27 mouse cellular contexts compared by ENCODE assay signal in the genomic region with DNA sequence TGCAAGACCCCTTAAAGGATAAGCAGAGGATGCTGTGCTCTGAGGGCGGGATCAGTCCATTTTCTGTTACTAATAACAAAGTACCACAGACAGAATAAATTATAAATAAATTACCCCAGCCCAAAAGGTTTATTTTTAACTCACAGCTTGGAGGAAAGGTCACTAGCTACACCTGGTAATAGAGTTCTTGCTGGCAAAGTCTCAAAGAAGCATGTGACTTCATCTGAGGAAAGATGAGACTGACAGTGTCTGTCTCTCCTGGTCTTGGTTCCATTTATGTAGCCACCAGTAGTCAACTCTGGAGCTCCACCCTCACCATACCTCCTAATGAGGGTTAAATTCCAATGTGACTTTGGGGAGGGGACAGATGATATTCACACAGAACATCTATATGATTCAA.
DNase-seq lines count a peak whose midpoint lies in the region; ATAC-seq lines count a peak whose summit lies in the region.
"Had no signal": no experiment of that assay in that cellular context is flagged by ENCODE, and none has a peak within 500 bp of the region (broad histone marks: within the 10 kb centered on the region; RNA-seq: fewer than 3 reads in every experiment).

No protein-coding gene starts in this region.

- H3K27me3 ChIP-seq in kidney, embryonic 15.5 days = no peaks in the 10 kb centered on the region
- no peaks in the 10 kb centered on the region for H3K27me3 ChIP-seq in midbrain, embryonic 11.5 days (ENCODE audit: control insufficient read depth, insufficient read depth, low read length)
- H3K27me3 ChIP-seq in midbrain, embryonic 14.5 days (ENCODE audit: control insufficient read depth, insufficient read depth, low read length) = no peaks in the 10 kb centered on the region
- H3K27me3 ChIP-seq: forebrain, embryonic 15.5 days; heart, embryonic 15.5 days had no signal

- no peaks in the 10 kb centered on the region for H3K36me3 ChIP-seq in kidney, embryonic 15.5 days
- H3K36me3 ChIP-seq in midbrain, embryonic 11.5 days (ENCODE audit: control insufficient read depth, insufficient read depth, low read length) = no peaks in the 10 kb centered on the region
- H3K36me3 ChIP-seq in midbrain, embryonic 14.5 days (ENCODE audit: control insufficient read depth, insufficient read depth, low read length) = no peaks in the 10 kb centered on the region
- H3K36me3 ChIP-seq: embryonic facial prominence, embryonic 10.5 days; embryonic facial prominence, embryonic 13.5 days; forebrain, embryonic 12.5 days; forebrain, embryonic 15.5 days; heart, embryonic 12.5 days; heart, embryonic 15.5 days had no signal

- H3K9ac ChIP-seq in kidney, embryonic 15.5 days = no peak overlapping the region
- no peak overlapping the region for H3K9ac ChIP-seq in midbrain, embryonic 11.5 days (ENCODE audit: low read length)
- no peak overlapping the region for H3K9ac ChIP-seq in midbrain, embryonic 14.5 days (replicated peaks; ENCODE audit: low read length)
- H3K9ac ChIP-seq: embryonic facial prominence, embryonic 13.5 days; forebrain, embryonic 12.5 days; forebrain, embryonic 15.5 days; heart, embryonic 12.5 days; heart, embryonic 15.5 days; hindbrain, embryonic 14.5 days had no signal

- no peaks in the 10 kb centered on the region for H3K9me3 ChIP-seq in kidney, embryonic 15.5 days (replicated peaks)
- no peaks in the 10 kb centered on the region for H3K9me3 ChIP-seq in midbrain, embryonic 11.5 days (ENCODE audit: control insufficient read depth, low read length)
- H3K9me3 ChIP-seq in midbrain, embryonic 14.5 days (ENCODE audit: control insufficient read depth, low read length) = no peaks in the 10 kb centered on the region
- H3K9me3 ChIP-seq: embryonic facial prominence, embryonic 10.5 days; embryonic facial prominence, embryonic 13.5 days; forebrain, embryonic 12.5 days; forebrain, embryonic 15.5 days; heart, embryonic 12.5 days; heart, embryonic 15.5 days had no signal

- H3K4me2 ChIP-seq in kidney, embryonic 15.5 days = no peak overlapping the region
- H3K4me2 ChIP-seq in midbrain, embryonic 11.5 days = no peak overlapping the region
- H3K4me2 ChIP-seq in midbrain, embryonic 14.5 days (ENCODE audit: low read length) = no peak overlapping the region
- H3K4me2 ChIP-seq: embryonic facial prominence, embryonic 13.5 days; forebrain, embryonic 12.5 days; forebrain, embryonic 15.5 days; heart, embryonic 12.5 days; heart, embryonic 15.5 days; hindbrain, embryonic 14.5 days had no signal

- peak; percentile 24 for DNase-seq in kidney, adult 11 months
- DNase-seq in kidney, postnatal 10 days = no peak
- peak; percentile 91 for DNase-seq in kidney, adult 9 months
- DNase-seq in midbrain, embryonic 11.5 days (ENCODE audit: low spot score, missing footprints) = peak; percentile 17
- no peak for DNase-seq in midbrain, embryonic 14.5 days
- DNase-seq: adrenal gland, adult 8-10 months; adrenal gland, postnatal 25 days; cerebellum, adult 11-12 months; cerebellum, adult 8-10 months; cerebellum, postnatal 10 days; cerebellum, postnatal 36 days; embryo, embryonic 11 days; gastrocnemius, postnatal 25 days; heart, postnatal 10 days; heart, postnatal 4 days had no signal

- ATAC-seq in kidney, embryonic 15.5 days (replicated peaks; ENCODE audit: low FRiP score) = no peak
- no peak for ATAC-seq in midbrain, embryonic 11.5 days (ENCODE audit: low FRiP score)
- no peak for ATAC-seq in midbrain, embryonic 14.5 days (ENCODE audit: low FRiP score, low TSS enrichment)
- ATAC-seq: activated CD4-positive, CD25-positive, alpha-beta regulatory T cell, adult 4 months; CD4-positive, CD25-positive, alpha-beta regulatory T cell, adult 4 months; forebrain, embryonic 15.5 days; hindbrain, postnatal 0 days had no signal

- 83% methylated on average over 1 of the region's 1 CpGs for WGBS in kidney, embryonic 15.5 days
- WGBS in midbrain, embryonic 11.5 days = 84% methylated on average over 1 of the region's 1 CpGs
- WGBS in midbrain, embryonic 14.5 days = 88% methylated on average over 1 of the region's 1 CpGs

- peaks cover 7% of the 10 kb centered on the region; the same call in 1 of the 2 replicates for H3K4me1 ChIP-seq in kidney, embryonic 15.5 days
- H3K4me1 ChIP-seq in midbrain, embryonic 11.5 days (ENCODE audit: control insufficient read depth, insufficient read depth, low read length) = no peaks in the 10 kb centered on the region
- H3K4me1 ChIP-seq in midbrain, embryonic 14.5 days (ENCODE audit: control insufficient read depth, insufficient read depth, low read length) = no peaks in the 10 kb centered on the region
- H3K4me1 ChIP-seq: forebrain, embryonic 12.5 days; forebrain, embryonic 15.5 days; heart, embryonic 12.5 days; heart, embryonic 15.5 days had no signal

- H3K4me3 ChIP-seq in kidney, embryonic 15.5 days (replicated peaks) = no peak overlapping the region
- no peak overlapping the region for H3K4me3 ChIP-seq in midbrain, embryonic 11.5 days (ENCODE audit: low read depth, low read length)
- no peak overlapping the region for H3K4me3 ChIP-seq in midbrain, embryonic 14.5 days (replicated peaks; ENCODE audit: low read depth, low read length)
- H3K4me3 ChIP-seq: embryonic facial prominence, embryonic 10.5 days; embryonic facial prominence, embryonic 13.5 days; erythroblast, embryonic 14.5 days; forebrain, embryonic 12.5 days; forebrain, embryonic 15.5 days; heart, embryonic 12.5 days; heart, embryonic 15.5 days had no signal

- no peak overlapping the region for H3K27ac ChIP-seq in kidney, embryonic 15.5 days
- no peak overlapping the region for H3K27ac ChIP-seq in midbrain, embryonic 11.5 days (ENCODE audit: low read depth, low read length)
- no peak overlapping the region for H3K27ac ChIP-seq in midbrain, embryonic 14.5 days (replicated peaks; ENCODE audit: low read depth, low read length)
- H3K27ac ChIP-seq: embryonic facial prominence, embryonic 10.5 days; embryonic facial prominence, embryonic 13.5 days; forebrain, embryonic 12.5 days; forebrain, embryonic 15.5 days; heart, embryonic 15.5 days; hindbrain, embryonic 14.5 days; hindbrain, postnatal 0 days had no signal

Comparison
In these comparisons a context has a peak if more than half of its experiments do, and no peak if none do; other contexts are left out.
1. DNase-seq: peak in kidney, adult 11 months (single experiment), kidney, adult 9 months (single experiment) and midbrain, embryonic 11.5 days (single experiment); none in kidney, postnatal 10 days (single experiment) and midbrain, embryonic 14.5 days (single experiment).